13 mouse cellular contexts compared by ENCODE assay signal in the genomic region with DNA sequence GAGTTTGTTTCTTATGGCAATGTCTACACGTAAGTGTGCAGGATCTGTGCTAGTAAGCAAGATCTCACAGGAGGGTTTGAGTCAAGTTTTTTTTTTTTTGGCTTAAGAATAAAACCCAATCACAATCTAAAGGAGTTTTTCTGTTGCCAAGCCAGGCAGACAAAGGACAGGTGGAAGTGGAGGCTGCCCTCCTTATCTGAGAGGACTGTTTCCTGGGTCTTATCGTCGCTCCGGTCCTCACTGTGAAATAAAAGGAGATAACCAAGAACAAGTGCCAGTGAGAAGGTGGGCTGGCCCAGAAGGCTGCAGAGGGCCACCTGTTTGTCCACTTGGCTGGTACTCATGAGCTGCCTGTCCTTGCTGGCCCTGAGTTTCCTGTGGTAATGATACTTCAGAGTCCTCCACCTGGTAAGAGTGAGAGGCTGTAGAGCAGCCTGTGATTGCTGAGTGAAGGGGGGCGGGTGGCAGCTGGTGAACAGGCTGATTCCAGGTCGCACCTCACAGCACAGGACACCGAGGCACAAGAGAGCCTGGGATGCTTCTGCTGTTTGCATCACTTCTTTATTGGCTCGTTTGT. TPM values are rescaled to one million over a fixed set of nuclear protein-coding genes. Genes with fewer than 3 reads are reported as not detected.
DNase-seq lines count a peak whose midpoint lies in the region; ATAC-seq lines count a peak whose summit lies in the region.
"Had no signal": no experiment of that assay in that cellular context is flagged by ENCODE, and none has a peak within 500 bp of the region (broad histone marks: within the 10 kb centered on the region; RNA-seq: fewer than 3 reads in every experiment).

No protein-coding gene starts in this region.

- H3K4me1 ChIP-seq in heart, embryonic 10.5 days, result peaks cover 64% of the 10 kb centered on the region
- H3K4me1 ChIP-seq in megakaryocyte, embryonic 14.5 days, result peaks cover 97% of the 10 kb centered on the region
- H3K4me1 ChIP-seq in liver, embryonic 15.5 days (replicated peaks), result peaks cover 93% of the 10 kb centered on the region
- H3K4me1 ChIP-seq in midbrain, embryonic 11.5 days (ENCODE audit: control insufficient read depth, insufficient read depth, low read length), result 0 out of 2 replicates have a peak, but pooled peaks cover 2% of the 10 kb centered on the region

- H3K36me3 ChIP-seq in heart, embryonic 10.5 days, result peaks cover 6% of the 10 kb centered on the region; the same call in 1 of the 2 replicates
- H3K36me3 ChIP-seq in megakaryocyte, embryonic 14.5 days (replicated peaks; ENCODE audit: low read length), result peaks cover 72% of the 10 kb centered on the region
- H3K36me3 ChIP-seq in liver, embryonic 15.5 days (replicated peaks), result no peaks in the 10 kb centered on the region
- H3K36me3 ChIP-seq in midbrain, embryonic 11.5 days (ENCODE audit: control insufficient read depth, insufficient read depth, low read length), result no peaks in the 10 kb centered on the region
- H3K36me3 ChIP-seq: midbrain, embryonic 13.5 days had no signal

- peak overlapping the region; percentile 57 for H3K4me2 ChIP-seq in liver, embryonic 15.5 days
- no peak overlapping the region for H3K4me2 ChIP-seq in midbrain, embryonic 11.5 days
- H3K4me2 ChIP-seq: midbrain, embryonic 13.5 days had no signal

- H3K27me3 ChIP-seq in heart, embryonic 10.5 days (ENCODE audit: insufficient read depth, poor library complexity, severe bottlenecking), result no peaks in the 10 kb centered on the region
- no peaks in the 10 kb centered on the region for H3K27me3 ChIP-seq in megakaryocyte, embryonic 14.5 days (replicated peaks)
- no peaks in the 10 kb centered on the region for H3K27me3 ChIP-seq in liver, embryonic 15.5 days
- H3K27me3 ChIP-seq in midbrain, embryonic 11.5 days (ENCODE audit: control insufficient read depth, insufficient read depth, low read length), result no peaks in the 10 kb centered on the region
- H3K27me3 ChIP-seq: CH12.LX; midbrain, embryonic 13.5 days had no signal

- H3K9me3 ChIP-seq in heart, embryonic 10.5 days, result no peaks in the 10 kb centered on the region
- H3K9me3 ChIP-seq in megakaryocyte, embryonic 14.5 days, result no peaks in the 10 kb centered on the region
- H3K9me3 ChIP-seq in liver, embryonic 15.5 days (replicated peaks), result no peaks in the 10 kb centered on the region
- no peaks in the 10 kb centered on the region for H3K9me3 ChIP-seq in midbrain, embryonic 11.5 days (ENCODE audit: control insufficient read depth, low read length)
- H3K9me3 ChIP-seq: midbrain, embryonic 13.5 days had no signal

- no peak for ATAC-seq in megakaryocyte, adult 5-6 weeks (ENCODE audit: poor library complexity, severe bottlenecking)
- ATAC-seq in liver, embryonic 15.5 days (ENCODE audit: insufficient read depth), result no peak
- no peak for ATAC-seq in midbrain, embryonic 11.5 days (ENCODE audit: low FRiP score)
- ATAC-seq: forebrain, embryonic 14.5 days; midbrain, embryonic 13.5 days had no signal

- intact Hi-C loops in heart, postnatal 10 days (cut with DNase I), result no loop called here

- H3K27ac ChIP-seq in heart, embryonic 10.5 days, result no peak overlapping the region
- no peak overlapping the region for H3K27ac ChIP-seq in liver, embryonic 15.5 days (replicated peaks)
- no peak overlapping the region for H3K27ac ChIP-seq in midbrain, embryonic 11.5 days (ENCODE audit: low read depth, low read length)
- H3K27ac ChIP-seq: midbrain, embryonic 13.5 days had no signal

- no peak for DNase-seq in heart, embryonic 10.5 days (ENCODE audit: low spot score)
- no peak for DNase-seq in heart, postnatal 10 days
- DNase-seq in lung, postnatal 36 days, result peak; percentile 79
- DNase-seq in midbrain, embryonic 11.5 days (ENCODE audit: low spot score, missing footprints), result no peak
- no peak for DNase-seq in urinary bladder, adult 2 months (ENCODE audit: low spot score)
- DNase-seq: cerebellum, postnatal 10 days; heart, postnatal 36 days had no signal

- 0 out of 2 replicates have a peak overlapping the region, but pooled peaks have one; percentile 12 for H3K4me3 ChIP-seq in heart, embryonic 10.5 days
- peak overlapping the region; percentile 60 for H3K4me3 ChIP-seq in megakaryocyte, embryonic 14.5 days (replicated peaks)
- H3K4me3 ChIP-seq in liver, embryonic 15.5 days (replicated peaks), result no peak overlapping the region
- no peak overlapping the region for H3K4me3 ChIP-seq in midbrain, embryonic 11.5 days (ENCODE audit: low read depth, low read length)
- H3K4me3 ChIP-seq: midbrain, embryonic 13.5 days had no signal

- no peak overlapping the region for H3K9ac ChIP-seq in liver, embryonic 15.5 days
- no peak overlapping the region for H3K9ac ChIP-seq in midbrain, embryonic 11.5 days (ENCODE audit: low read length)
- H3K9ac ChIP-seq: midbrain, embryonic 13.5 days had no signal

- 33% methylated on average over 8 of the region's 8 CpGs for WGBS in heart, embryonic 10.5 days
- 36% methylated on average over 8 of the region's 8 CpGs for WGBS in liver, embryonic 15.5 days (ENCODE audit: insufficient replicate concordance)
- WGBS in midbrain, embryonic 11.5 days, result 82% methylated on average over 8 of the region's 8 CpGs

RNA-seq across cellular contexts. Expression of gene Chsy1, which starts 7.7 kb away (rescaled TPM):
- 12.6 and 21.0 TPM in 2 replicates for polyA plus RNA-seq in heart, embryonic 10.5 days (2016; fragmentation: Nextera tagmentation; extraction: Ambion mirVana)
- 10 to 100 TPM; 37.6 to 37.9 TPM for total RNA-seq in heart, postnatal 10 days (2021)
- 9.6 and 14.4 TPM in 2 replicates for polyA plus RNA-seq in megakaryocyte, embryonic 14.5 days (2012; ENCODE audit: insufficient read depth, low replicate concordance)
- 18.2 and 21.2 TPM in 2 replicates for total RNA-seq in megakaryocyte, adult 5-6 weeks (2015)
- 37.1 and 37.6 TPM in 2 replicates for total RNA-seq in megakaryocyte, adult 5-6 weeks (2017)
- 6.2 and 6.3 TPM in 2 replicates for polyA plus RNA-seq in liver, embryonic 15.5 days (2015; fragmentation: Nextera tagmentation; extraction: Ambion mirVana)
- polyA plus RNA-seq in midbrain, embryonic 11.5 days (2014; fragmentation: Nextera tagmentation; extraction: Ambion mirVana), result 18.4 and 20.4 TPM in 2 replicates
- 8.9 and 10.6 TPM in 2 replicates for polyA plus RNA-seq in urinary bladder, adult 2 months (2012; rRNA removed)

RNA-seq across cellular contexts. Expression of gene Selenos, which starts 37.5 kb away (rescaled TPM):
- polyA plus RNA-seq in heart, embryonic 10.5 days (2016; fragmentation: Nextera tagmentation; extraction: Ambion mirVana), result 88.5 and 109 TPM in 2 replicates
- 10 to 100 TPM; 27.0 to 31.2 TPM for total RNA-seq in heart, postnatal 10 days (2021)
- polyA plus RNA-seq in megakaryocyte, embryonic 14.5 days (2012; ENCODE audit: insufficient read depth, low replicate concordance), result 68.3 and 82.3 TPM in 2 replicates
- total RNA-seq in megakaryocyte, adult 5-6 weeks (2015), result 113 and 122 TPM in 2 replicates
- 74.8 and 84.5 TPM in 2 replicates for total RNA-seq in megakaryocyte, adult 5-6 weeks (2017)
- polyA plus RNA-seq in liver, embryonic 15.5 days (2015; fragmentation: Nextera tagmentation; extraction: Ambion mirVana), result 63.2 and 65.4 TPM in 2 replicates
- 85.7 and 85.9 TPM in 2 replicates for polyA plus RNA-seq in midbrain, embryonic 11.5 days (2014; fragmentation: Nextera tagmentation; extraction: Ambion mirVana)
- 73.2 and 86.9 TPM in 2 replicates for polyA plus RNA-seq in urinary bladder, adult 2 months (2012; rRNA removed)

RNA-seq across cellular contexts. Expression of gene Snrpa1, which starts 58.2 kb away (rescaled TPM):
- 147 and 212 TPM in 2 replicates for polyA plus RNA-seq in heart, embryonic 10.5 days (2016; fragmentation: Nextera tagmentation; extraction: Ambion mirVana)
- total RNA-seq in heart, postnatal 10 days (2021), result 10 to 100 TPM; 27.0 to 29.2 TPM
- 26.0 and 168 TPM in 2 replicates for polyA plus RNA-seq in megakaryocyte, embryonic 14.5 days (2012; ENCODE audit: insufficient read depth, low replicate concordance)
- total RNA-seq in megakaryocyte, adult 5-6 weeks (2015), result 53.8 and 59.6 TPM in 2 replicates
- 61.4 and 76.3 TPM in 2 replicates for total RNA-seq in megakaryocyte, adult 5-6 weeks (2017)
- 75.1 and 77.3 TPM in 2 replicates for polyA plus RNA-seq in liver, embryonic 15.5 days (2015; fragmentation: Nextera tagmentation; extraction: Ambion mirVana)
- 230 and 247 TPM in 2 replicates for polyA plus RNA-seq in midbrain, embryonic 11.5 days (2014; fragmentation: Nextera tagmentation; extraction: Ambion mirVana)
- polyA plus RNA-seq in urinary bladder, adult 2 months (2012; rRNA removed), result 29.4 and 35.5 TPM in 2 replicates

Comparison
In these comparisons a context has a peak if more than half of its experiments do, and no peak if none do; other contexts are left out.
1. H3K4me3 ChIP-seq: peak in heart, embryonic 10.5 days (single experiment) and megakaryocyte, embryonic 14.5 days (single experiment); none in liver, embryonic 15.5 days (single experiment) and midbrain, embryonic 11.5 days (single experiment).